Mouse (Mus musculus) erythroblast, embryonic 14.5 days (primary cell): Measurements from ENCODE around the gene Kcnj4.

ENCODE experiments used
- GATA1 ChIP-seq: IDR thresholded peaks from 2 replicates; pipeline ENCODE4 v1.6.1; 2012; ENCODE audit warnings: low read length, inconsistent platforms, mixed read lengths
- TAL1 ChIP-seq: IDR thresholded peaks from 3 replicates; pipeline ENCODE4 v1.6.1; 2012; ENCODE audit warnings: low read length, inconsistent platforms, mixed read lengths

- no peak for TF ChIP-seq GATA1
- TF ChIP-seq TAL1 = no peak
Measured at GRCm38 (mm10) chr15:79440651-79441330, 64.2 kb downstream of the Kcnj4 start.
